Mouse (Mus musculus) CH12.LX (cell line): ENCODE data around the gene Ulk4. TPM values are rescaled to one million over a fixed set of nuclear protein-coding genes. Genes with fewer than 3 reads are reported as not detected.
A peak's percentile ranks its signal among the peaks of the same experiment; 100 is the strongest.

Source experiments
- DNase-seq: peaks from one replicate; pipeline ENCODE4 v3.0.0-alpha.2; 2013; ENCODE audit errors: extremely low read depth
- H3K27ac ChIP-seq: 2 replicates; pipeline ENCODE4 v1.5.1; 2012; ENCODE audit warnings: low read depth, mild to moderate bottlenecking, control low read depth, moderate library complexity; ENCODE audit not compliant: insufficient read depth
- H3K27me3 ChIP-seq: replicated peaks from 2 replicates; pipeline ENCODE3; 2012; ENCODE audit warnings: inconsistent platforms
- H3K36me3 ChIP-seq, 2 experiments: replicated peaks in 1 of 2; 2 replicates each; pipeline versions ENCODE3 to v1.6.1; 2012; ENCODE audit warnings: inconsistent platforms in 1 of 2, low read length in 1 of 2, mild to moderate bottlenecking in 1 of 2, mixed read lengths in 1 of 2, moderate library complexity in 1 of 2; ENCODE audit not compliant: control insufficient read depth in 1 of 2, insufficient read depth in 1 of 2
- H3K4me1 ChIP-seq, 2 experiments: 2 replicates each; pipeline ENCODE4 v1.6.1; 2012; ENCODE audit warnings: inconsistent platforms in 1 of 2, moderate library complexity in 1 of 2; ENCODE audit not compliant: insufficient read depth in 2 of 2, control insufficient read depth in 1 of 2
- H3K4me2 ChIP-seq: 2 replicates; pipeline ENCODE4 v1.6.1; 2012; ENCODE audit warnings: low read depth, mild to moderate bottlenecking, control low read depth; ENCODE audit not compliant: poor library complexity, insufficient read depth, severe bottlenecking
- H3K4me3 ChIP-seq, 3 experiments: fragments of 150-350 bp in 1 of 3; sonication (generic) in 1 of 3; replicated peaks in 1 of 3; 2 replicates each; pipeline versions ENCODE3 to v1.5.1; 2011 to 2012; ENCODE audit warnings: low read depth in 2 of 3, low read length in 2 of 3, mild to moderate bottlenecking in 2 of 3, moderate library complexity in 2 of 3, control low read depth in 1 of 3, improper control_type of control experiment in 1 of 3, inconsistent platforms in 1 of 3, mixed read lengths in 1 of 3; ENCODE audit not compliant: poor library complexity in 1 of 3
- H3K79me2 ChIP-seq: replicated peaks from 2 replicates; pipeline ENCODE4 v1.6.1; 2012; ENCODE audit warnings: mild to moderate bottlenecking, moderate library complexity; ENCODE audit not compliant: control insufficient read depth, poor library complexity, insufficient read depth, severe bottlenecking; ENCODE audit errors: extremely low read depth
- H3K9ac ChIP-seq: 2 replicates; pipeline ENCODE4 v1.6.1; 2012; ENCODE audit warnings: low read depth, mild to moderate bottlenecking, control low read depth, moderate library complexity; ENCODE audit not compliant: insufficient read depth
- H3K9me3 ChIP-seq: replicated peaks from 2 replicates; pipeline ENCODE3; 2012; ENCODE audit warnings: low read length, inconsistent platforms, mixed read lengths
- BHLHE40 ChIP-seq: IDR thresholded peaks from 2 replicates; pipeline ENCODE4 v1.6.1; 2011; ENCODE audit warnings: mild to moderate bottlenecking, low read depth, low read length, improper control_type of control experiment
- CHD1 ChIP-seq: IDR thresholded peaks from 2 replicates; pipeline ENCODE4 v1.6.1; 2012; ENCODE audit warnings: low read depth, low read length, improper control_type of control experiment, inconsistent platforms
- CHD2 ChIP-seq: IDR thresholded peaks from 2 replicates; pipeline ENCODE4 v1.6.1; 2011; ENCODE audit warnings: low read length, improper control_type of control experiment
- ELF1 ChIP-seq: IDR thresholded peaks from 2 replicates; pipeline ENCODE4 v1.6.1; 2014; ENCODE audit warnings: low read depth, mild to moderate bottlenecking, inconsistent platforms, low read length, improper control_type of control experiment
- EP300 ChIP-seq: IDR thresholded peaks from 2 replicates; pipeline ENCODE4 v1.6.1; 2011; ENCODE audit warnings: low read length, improper control_type of control experiment
- ETS1 ChIP-seq: conservative IDR thresholded peaks from 2 replicates; pipeline ENCODE4 v1.6.1; 2012; ENCODE audit warnings: low read depth, mild to moderate bottlenecking, inconsistent platforms, low read length, improper control_type of control experiment, moderate library complexity
- HCFC1 ChIP-seq: IDR thresholded peaks from 2 replicates; pipeline ENCODE4 v1.6.1; 2012; ENCODE audit warnings: low read depth, mild to moderate bottlenecking, inconsistent platforms, low read length, improper control_type of control experiment
- IRF4 ChIP-seq: IDR thresholded peaks from 2 replicates; pipeline ENCODE4 v1.6.1; 2014; ENCODE audit warnings: low read depth, mild to moderate bottlenecking, inconsistent platforms, low read length, improper control_type of control experiment
- JUN ChIP-seq: IDR thresholded peaks from 2 replicates; pipeline ENCODE4 v1.6.1; 2011; ENCODE audit warnings: low read depth, mild to moderate bottlenecking, low read length, improper control_type of control experiment, moderate library complexity; ENCODE audit not compliant: insufficient read depth
- JUND ChIP-seq: conservative IDR thresholded peaks from 2 replicates; pipeline ENCODE4 v1.6.1; 2011; ENCODE audit warnings: low read depth, low read length, improper control_type of control experiment
- KAT2A ChIP-seq: IDR thresholded peaks from 2 replicates; pipeline ENCODE4 v1.6.1; 2012; ENCODE audit warnings: low read length, improper control_type of control experiment, inconsistent platforms; ENCODE audit not compliant: insufficient replicate concordance
- MAZ ChIP-seq: IDR thresholded peaks from 2 replicates; pipeline ENCODE4 v1.6.1; 2012; ENCODE audit warnings: low read depth, mild to moderate bottlenecking, inconsistent platforms, low read length, improper control_type of control experiment, moderate library complexity
- MEF2A ChIP-seq: IDR thresholded peaks from 2 replicates; pipeline ENCODE4 v1.6.1; 2014; ENCODE audit warnings: low read depth, mild to moderate bottlenecking, inconsistent platforms, low read length, improper control_type of control experiment, borderline replicate concordance
- NELFE ChIP-seq: IDR thresholded peaks from 2 replicates; pipeline ENCODE4 v1.6.1; 2011; ENCODE audit warnings: low read depth, low read length, improper control_type of control experiment
- NRF1 ChIP-seq: IDR thresholded peaks from 2 replicates; pipeline ENCODE4 v1.6.1; 2014; ENCODE audit warnings: low read depth, mild to moderate bottlenecking, inconsistent platforms, low read length, improper control_type of control experiment, moderate library complexity
- POLR2AphosphoS2 ChIP-seq: IDR thresholded peaks from 2 replicates; pipeline ENCODE4 v1.6.1; 2011; ENCODE audit warnings: low read depth, low read length, improper control_type of control experiment
- RCOR1 ChIP-seq: conservative IDR thresholded peaks from 2 replicates; pipeline ENCODE4 v1.6.1; 2012; ENCODE audit warnings: low read depth, mild to moderate bottlenecking, inconsistent platforms, low read length, improper control_type of control experiment
- SIN3A ChIP-seq: IDR thresholded peaks from 2 replicates; pipeline ENCODE4 v1.6.1; 2012; ENCODE audit warnings: low read length, improper control_type of control experiment, inconsistent platforms
- TCF12 ChIP-seq: IDR thresholded peaks from 2 replicates; pipeline ENCODE4 v1.6.1; 2014; ENCODE audit warnings: low read depth, mild to moderate bottlenecking, inconsistent platforms, low read length, improper control_type of control experiment
- UBTF ChIP-seq: IDR thresholded peaks from 2 replicates; pipeline ENCODE4 v1.6.1; 2012; ENCODE audit warnings: low read depth, mild to moderate bottlenecking, inconsistent platforms, low read length, improper control_type of control experiment, moderate library complexity
- USF1 ChIP-seq: IDR thresholded peaks from 2 replicates; pipeline ENCODE4 v1.6.1; 2014; ENCODE audit warnings: low read depth, mild to moderate bottlenecking, inconsistent platforms, low read length, improper control_type of control experiment
- ZC3H11A ChIP-seq: IDR thresholded peaks from 2 replicates; pipeline ENCODE4 v1.6.1; 2012; ENCODE audit warnings: low read depth, mild to moderate bottlenecking, inconsistent platforms, low read length, improper control_type of control experiment
- ZKSCAN1 ChIP-seq: IDR thresholded peaks from 2 replicates; pipeline ENCODE4 v1.6.1; 2012; ENCODE audit warnings: low read depth, inconsistent platforms, low read length, improper control_type of control experiment, borderline replicate concordance
- ZNF384 ChIP-seq: IDR thresholded peaks from 2 replicates; pipeline ENCODE4 v1.6.1; 2012; ENCODE audit warnings: low read depth, low read length, improper control_type of control experiment, inconsistent platforms
- dilution Hi-C: fragments of 300-500 bp; cut with MboI; formaldehyde crosslinking; loops from 2 replicates; pipeline ENCODE4 v1.14.3; 2020; ENCODE audit warnings: low sequenced_read_pairs; ENCODE audit not compliant: extremely low pct_unique_long_range_greater_than_20kb, extremely low pct_ligation_motif_present
- in situ Hi-C: fragments of 300-500 bp; cut with MboI; formaldehyde crosslinking; loops from 3 replicates; pipeline ENCODE4 v1.14.3; 2019; ENCODE audit warnings: low sequenced_read_pairs, low pct_ligation_motif_present, low pct_unique_long_range_greater_than_20kb, mixed read lengths
- polyA plus RNA-seq: library from polyadenylated mRNA; unstranded; fragments of >175 nt; gene quantifications from 2 replicates; pipeline ENCODE4 v1.2.1, GENCODE M21; 2012; ENCODE audit warnings: low read depth; ENCODE audit not compliant: insufficient read length
- total RNA-seq, 2 experiments: library from RNA; depleted of rRNA; stranded (reverse); fragments of 300-350 nt in 1 of 2; fragments of >200 nt in 1 of 2; gene quantifications; 2 replicates each; pipeline ENCODE4 v1.2.3; 2012 to 2014

Gene Ulk4
- total and polyA plus RNA-seq, 3 experiments, result 1.6 to 25.8 (median 18.5) TPM

- TF ChIP-seq USF1 (no peak), HCFC1 (no peak), ZC3H11A (no peak)
- H3K27ac ChIP-seq, result no peak overlapping the region
- H3K9me3 ChIP-seq, result no peaks in the 10 kb centered on the region
- H3K27me3 ChIP-seq, result no peaks in the 10 kb centered on the region
- peaks cover 0 to 9% of the 10 kb centered on the region in 2 experiments for H3K36me3 ChIP-seq
- peaks cover 10 to 24% of the 10 kb centered on the region in 2 experiments for H3K4me1 ChIP-seq
- H3K4me3 ChIP-seq, result no peak overlapping the region
- in situ Hi-C loops (no loop called here), dilution Hi-C loops (no loop called here)
- DNase-seq, result no peak
- no peak overlapping the region for H3K9ac ChIP-seq
- H3K4me2 ChIP-seq, result no peak overlapping the region
- H3K79me2 ChIP-seq, result no peaks in the 10 kb centered on the region
These were observed 192.8 kb downstream of the Ulk4 start for GRCm38 (mm10) chr9:121084191-121084590.

- no peak overlapping the region for H3K9ac ChIP-seq
- H3K4me3 ChIP-seq, result no peak overlapping the region
- in situ Hi-C loops (no loop called here), dilution Hi-C loops (no loop called here)
- peak overlapping the region; percentile 17 for H3K4me2 ChIP-seq
- H3K27ac ChIP-seq, result no peak overlapping the region
- H3K27me3 ChIP-seq, result no peaks in the 10 kb centered on the region
- peaks cover 10 to 58% of the 10 kb centered on the region in 2 experiments for H3K4me1 ChIP-seq
- H3K79me2 ChIP-seq, result no peaks in the 10 kb centered on the region
- no peak for TF ChIP-seq IRF4
- TF ChIP-seq POLR2AphosphoS2, result no peak
- no peak for TF ChIP-seq JUN
- TF ChIP-seq JUND, result no peak
- no peak for TF ChIP-seq CHD1
- no peak for TF ChIP-seq TCF12
- TF ChIP-seq CHD2, result no peak
- no peak for TF ChIP-seq BHLHE40
- no peak for TF ChIP-seq NELFE
- TF ChIP-seq, all 38 proteins: peak for 0
- H3K9me3 ChIP-seq, result no peaks in the 10 kb centered on the region
- H3K36me3 ChIP-seq, result peaks cover 0 to 9% of the 10 kb centered on the region in 2 experiments
- DNase-seq, result no peak
These were observed 196.2 kb downstream of the Ulk4 start for GRCm38 (mm10) chr9:121080834-121081233.

GRCm38 (mm10) chr9:121080413-121080812 is 196.6 kb downstream of the Ulk4 start:
- Histone ChIP-seq H3K4me2 (peak overlapping the region; percentile 17), H3K79me2 (no peaks in the 10 kb centered on the region), H3K9ac (no peak overlapping the region), H3K27me3 (no peaks in the 10 kb centered on the region), H3K9me3 (no peaks in the 10 kb centered on the region), H3K4me3 (peak overlapping the region in 2 of 3 experiments; percentile 34 to 36), H3K27ac (no peak overlapping the region), H3K4me1 (peaks cover 10 to 62% of the 10 kb centered on the region in 2 experiments), H3K36me3 (peaks cover 0 to 11% of the 10 kb centered on the region in 2 experiments)
- dilution Hi-C loops (no loop called here), in situ Hi-C loops (no loop called here)
- TF ChIP-seq KAT2A (no peak), USF1 (peak; percentile 66), ZNF384 (no peak), JUN (no peak), IRF4 (peak; percentile 53), SIN3A (no peak), ETS1 (peak; percentile 83), MAZ (peak; percentile 70), NRF1 (no peak), NELFE (no peak), EP300 (peak; percentile 27; the same call in 1 of the 2 replicates), ZKSCAN1 (no peak), UBTF (no peak), ELF1 (0 out of 2 replicates have a peak, but pooled peaks have one; percentile 13), JUND (no peak), CHD1 (no peak), RCOR1 (peak; percentile 58; the same call in 1 of the 2 replicates), MEF2A (0 out of 2 replicates have a peak, but pooled peaks have one; percentile 30), BHLHE40 (peak; percentile 99), TCF12 (peak; percentile 44; the same call in 1 of the 2 replicates)
- peak; percentile 77 for DNase-seq
